Mouse (Mus musculus) heart, adult 8-10 months (tissue): ENCODE measurements around the gene Ets2. TPM values are rescaled to one million over a fixed set of nuclear protein-coding genes. Genes with fewer than 3 reads are reported as not detected.
"Not testable (repeated sequence)": the region's sequence is repeated elsewhere in the genome, so short reads cannot be mapped to it uniquely, and the experiment has no call there.

Source experiments
- DNase-seq: peaks from one replicate; pipeline ENCODE4 v3.0.0; 2022; ENCODE audit warnings: low spot score
- total RNA-seq, 4 experiments: library from RNA; stranded (reverse); gene quantifications; 2 replicates each; pipeline ENCODE4 v1.2.4; 2022

The Ets2 gene
- total RNA-seq, 4 experiments from 2014 or later: 59.7 to 95.7 (median 76.1) TPM

- no peak for DNase-seq
Measured at GRCm38 (mm10) chr16:95699721-95700120, 2.2 kb upstream of the Ets2 start.

- no peak for DNase-seq
Measured at GRCm38 (mm10) chr16:95700224-95700623, 1.7 kb upstream of the Ets2 start.

- DNase-seq: peak; percentile 51
Measured at GRCm38 (mm10) chr16:95702562-95703545, 979 bp downstream of the Ets2 start.

GRCm38 (mm10) chr16:95703958-95704357, 2.1 kb downstream of the Ets2 start:
- peak; percentile 44 for DNase-seq

- DNase-seq: no peak
Measured at GRCm38 (mm10) chr16:95704662-95705330, 2.9 kb downstream of the Ets2 start.

- no peak for DNase-seq
Measured at GRCm38 (mm10) chr16:95705771-95706170, 3.9 kb downstream of the Ets2 start.

- DNase-seq: no peak
Measured at GRCm38 (mm10) chr16:95708211-95709004, 6.5 kb downstream of the Ets2 start.

GRCm38 (mm10) chr16:95709175-95709574, 7.3 kb downstream of the Ets2 start:
- DNase-seq: no peak

GRCm38 (mm10) chr16:95710129-95710528, 8.3 kb downstream of the Ets2 start:
- DNase-seq: no peak

- DNase-seq: no peak
Measured at GRCm38 (mm10) chr16:95712121-95712520, 10.2 kb downstream of the Ets2 start.

GRCm38 (mm10) chr16:95713077-95713476, 11.2 kb downstream of the Ets2 start:
- DNase-seq: not testable (repeated sequence)

GRCm38 (mm10) chr16:95715026-95715425, 13.2 kb downstream of the Ets2 start:
- DNase-seq: peak; percentile 65

GRCm38 (mm10) chr16:95716061-95716706, 14.3 kb downstream of the Ets2 start:
- DNase-seq: no peak

GRCm38 (mm10) chr16:95717631-95718030, 15.8 kb downstream of the Ets2 start:
- no peak for DNase-seq

- peak; percentile 41 for DNase-seq
Measured at GRCm38 (mm10) chr16:95718119-95718518, 16.2 kb downstream of the Ets2 start.

GRCm38 (mm10) chr16:95720532-95720931, 18.7 kb downstream of the Ets2 start:
- no peak for DNase-seq

GRCm38 (mm10) chr16:95724251-95724650, 22.4 kb downstream of the Ets2 start:
- DNase-seq: no peak

- DNase-seq: no peak
Measured at GRCm38 (mm10) chr16:95724776-95725175, 22.9 kb downstream of the Ets2 start.

- DNase-seq: no peak
Measured at GRCm38 (mm10) chr16:95726802-95727201, 24.9 kb downstream of the Ets2 start.

- peak; percentile 84 for DNase-seq
Measured at GRCm38 (mm10) chr16:95728453-95729435, 26.9 kb downstream of the Ets2 start.
